Mouse (Mus musculus): ENCODE measurements around the gene Ccdc130.

Gene Ccdc130

GRCm38 (mm10) chr8:84269950-84270773 is at the start of gene Ccdc130:
Gene Ccdc130 (minus strand): TSS chr8:84270380.
- DNase-seq (ENCODE audit: low spot score in 2 of 2): peak; percentile 100

- DNase-seq (ENCODE audit: low spot score in 2 of 2): no peak
These were observed 38.2 kb upstream of the Ccdc130 start for GRCm38 (mm10) chr8:84308376-84308775.

GRCm38 (mm10) chr8:84303951-84304350 is 33.8 kb upstream of the Ccdc130 start:
- DNase-seq (ENCODE audit: low spot score in 2 of 2): no peak

GRCm38 (mm10) chr8:84297029-84297785 is 27.0 kb upstream of the Ccdc130 start:
- DNase-seq (ENCODE audit: low spot score in 2 of 2): no peak

- peak in 1 of 2 experiments; percentile 64 for DNase-seq (ENCODE audit: low spot score in 2 of 2)
These were observed 21.5 kb upstream of the Ccdc130 start for GRCm38 (mm10) chr8:84291688-84292087.

- DNase-seq (ENCODE audit: low spot score in 2 of 2): no peak
These were observed 20.9 kb upstream of the Ccdc130 start for GRCm38 (mm10) chr8:84291086-84291485.

GRCm38 (mm10) chr8:84288892-84289291 is 18.7 kb upstream of the Ccdc130 start:
- DNase-seq (ENCODE audit: low spot score in 2 of 2): no peak

GRCm38 (mm10) chr8:84285665-84286064 is 15.5 kb upstream of the Ccdc130 start:
- peak; percentile 44 to 62 for DNase-seq (ENCODE audit: low spot score in 2 of 2)

- no peak for DNase-seq (ENCODE audit: low spot score in 2 of 2)
These were observed 14.5 kb upstream of the Ccdc130 start for GRCm38 (mm10) chr8:84284608-84285063.

- DNase-seq (ENCODE audit: low spot score in 2 of 2): no peak
These were observed 10.6 kb upstream of the Ccdc130 start for GRCm38 (mm10) chr8:84280777-84281176.

- DNase-seq (ENCODE audit: low spot score in 2 of 2): no peak
These were observed 6.3 kb upstream of the Ccdc130 start for GRCm38 (mm10) chr8:84276447-84276846.

- DNase-seq (ENCODE audit: low spot score in 2 of 2): no peak
These were observed 3.8 kb upstream of the Ccdc130 start for GRCm38 (mm10) chr8:84273968-84274367.

GRCm38 (mm10) chr8:84272302-84272701 is 2.1 kb upstream of the Ccdc130 start:
- no peak for DNase-seq (ENCODE audit: low spot score in 2 of 2)

- DNase-seq (ENCODE audit: low spot score in 2 of 2): no peak
These were observed 9.1 kb downstream of the Ccdc130 start for GRCm38 (mm10) chr8:84261098-84261497.

- DNase-seq (ENCODE audit: low spot score in 2 of 2): peak; percentile 67 to 71
These were observed 13.2 kb downstream of the Ccdc130 start, which contains the start of gene Mri1 for GRCm38 (mm10) chr8:84256822-84257610. Gene Mri1 (minus strand): TSS chr8:84257326.

GRCm38 (mm10) chr8:84256458-84256821 is 13.7 kb downstream of the Ccdc130 start:
- no peak for DNase-seq (ENCODE audit: low spot score in 2 of 2)

GRCm38 (mm10) chr8:84255858-84256257 is 14.3 kb downstream of the Ccdc130 start:
- no peak for DNase-seq (ENCODE audit: low spot score in 2 of 2)

- DNase-seq (ENCODE audit: low spot score in 2 of 2): peak; percentile 75 to 84
These were observed 20.7 kb downstream of the Ccdc130 start, which contains the start of gene D8Ertd738e for GRCm38 (mm10) chr8:84249257-84250170. Gene D8Ertd738e (minus strand): TSS chr8:84249719.

GRCm38 (mm10) chr8:84241821-84242220 is 28.4 kb downstream of the Ccdc130 start:
- DNase-seq (ENCODE audit: low spot score in 2 of 2): no peak

GRCm38 (mm10) chr8:84241167-84241566 is 29.0 kb downstream of the Ccdc130 start:
- DNase-seq (ENCODE audit: low spot score in 2 of 2): no peak

All from thymus, postnatal 10 days (tissue).